Mouse (Mus musculus) lung, embryonic 14.5 days (tissue): ENCODE results near the gene Tfap2c. TPM values are rescaled to one million over a fixed set of nuclear protein-coding genes. Genes with fewer than 3 reads are reported as not detected.

Source experiments
- ATAC-seq: fragments of 200-750 bp; cut with Nextera tagmentation; 2 replicates; pipeline ENCODE4 v1.8.0; 2017; ENCODE audit warnings: mild to moderate bottlenecking, moderate TSS enrichment, moderate library complexity; ENCODE audit not compliant: insufficient read depth
- DNase-seq: peaks from one replicate; pipeline ENCODE4 v3.0.0-alpha.2; 2015
- H3K27ac ChIP-seq: fragments of 300-500 bp; sonication (generic); 2 replicates; pipeline ENCODE4 v1.5.1; 2014; ENCODE audit warnings: low read depth, mild to moderate bottlenecking, moderate library complexity
- H3K27me3 ChIP-seq: fragments of 300-500 bp; sonication (generic); 2 replicates; pipeline ENCODE4 v1.6.1; 2014; ENCODE audit warnings: low read length, control low read depth; ENCODE audit not compliant: insufficient read depth
- H3K36me3 ChIP-seq: fragments of 300-500 bp; sonication (generic); 2 replicates; pipeline ENCODE4 v1.6.1; 2014; ENCODE audit warnings: control low read depth; ENCODE audit not compliant: insufficient read depth
- H3K4me1 ChIP-seq: fragments of 300-500 bp; sonication (generic); 2 replicates; pipeline ENCODE4 v1.6.1; 2014; ENCODE audit warnings: antibody characterized with exemption, control low read depth; ENCODE audit not compliant: insufficient read depth
- H3K4me2 ChIP-seq: fragments of 300-500 bp; sonication (generic); 2 replicates; pipeline ENCODE4 v1.6.1; 2014; ENCODE audit warnings: mild to moderate bottlenecking
- H3K4me3 ChIP-seq: fragments of 300-500 bp; sonication (generic); 2 replicates; pipeline ENCODE4 v1.5.1; 2014; ENCODE audit warnings: low read depth, low read length
- H3K9ac ChIP-seq: fragments of 300-500 bp; sonication (generic); 2 replicates; pipeline ENCODE4 v1.6.1; 2014
- H3K9me3 ChIP-seq: fragments of 300-500 bp; sonication (generic); 2 replicates; pipeline ENCODE4 v1.6.1; 2016; ENCODE audit warnings: low read depth, low read length, control low read depth
- CTCF ChIP-seq: IDR thresholded peaks from 2 replicates; pipeline ENCODE4 v1.5.1; 2016; ENCODE audit warnings: antibody characterized with exemption, low read depth
- WGBS: fragments of 180-500 bp; shearing (Covaris S2); extraction: QIAGEN DNeasy Blood & Tissue Kit; methylation state at CpG from one replicate; pipeline ENCODE4 v1.1.7; 2014; 5-methylcytosine and 5-hydroxymethylcytosine counted together
- polyA plus RNA-seq: library from polyadenylated mRNA; unstranded; fragments of >200 nt; fragmentation: Nextera tagmentation; extraction: Ambion mirVana; gene quantifications from 2 replicates; pipeline ENCODE4 v1.2.1, GENCODE M21; 2014

Tfap2c gene
- polyA plus RNA-seq, 1 experiment from 2014 or later: 0.14 TPM

DNA sequence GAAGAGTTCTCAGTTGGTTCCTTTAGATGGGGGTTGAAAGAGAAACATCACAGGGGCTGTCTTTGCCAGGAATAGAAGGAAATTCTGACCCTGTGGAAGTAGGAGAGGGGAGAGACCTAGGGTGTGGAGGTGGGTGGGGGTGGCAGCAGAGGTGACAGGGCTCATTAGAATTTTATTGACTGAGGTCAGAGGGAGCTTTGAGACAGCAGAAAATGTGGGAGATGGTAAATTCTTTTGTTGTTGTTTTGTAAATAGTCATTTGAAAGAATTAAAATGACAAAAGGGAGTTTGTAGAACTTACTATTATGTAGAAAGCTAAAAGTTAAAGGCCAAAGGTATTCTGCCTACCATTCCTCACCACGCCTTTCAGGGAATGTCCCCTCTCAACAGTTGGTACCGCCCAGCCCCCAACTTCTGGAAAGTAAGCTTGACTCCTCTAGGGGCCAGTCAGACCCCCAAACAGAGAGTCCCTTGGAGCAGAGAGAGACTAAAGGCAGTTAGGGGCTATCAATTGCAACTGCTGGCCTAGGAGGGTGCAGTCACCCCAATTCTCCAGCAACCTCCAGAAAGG is 27.9 kb downstream of the Tfap2c start:
- no peak for ATAC-seq
- no peaks in the 10 kb centered on the region for H3K36me3 ChIP-seq
- H3K9me3 ChIP-seq: no peaks in the 10 kb centered on the region
- H3K4me2 ChIP-seq: no peak overlapping the region
- H3K27me3 ChIP-seq: no peaks in the 10 kb centered on the region
- no peaks in the 10 kb centered on the region for H3K4me1 ChIP-seq
- no peak for DNase-seq
- TF ChIP-seq CTCF: no peak
- no peak overlapping the region for H3K27ac ChIP-seq
- H3K4me3 ChIP-seq: no peak overlapping the region
- no peak overlapping the region for H3K9ac ChIP-seq
- 60% methylated on average over 2 of the region's 2 CpGs for WGBS

DNA sequence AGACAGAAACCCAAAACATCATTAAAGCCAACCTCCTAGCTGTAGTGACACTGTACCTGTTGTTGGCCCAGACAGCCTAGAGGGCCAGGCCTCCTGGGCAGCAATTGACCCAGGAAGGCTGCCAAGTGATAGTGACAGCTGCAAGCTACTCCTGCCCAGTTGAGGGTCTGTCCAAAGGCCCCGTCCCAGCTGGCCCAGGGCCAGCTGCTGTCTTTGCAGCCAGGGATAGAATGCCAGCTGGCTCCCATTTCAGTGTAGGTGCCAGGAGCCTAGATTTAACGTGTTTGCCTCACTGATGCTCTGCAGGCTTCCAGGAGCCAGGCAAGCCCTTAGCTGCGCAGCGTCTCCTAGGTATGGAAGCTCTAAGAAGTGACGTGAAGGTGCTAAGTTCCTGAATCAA is 29.8 kb downstream of the Tfap2c start:
- Histone ChIP-seq H3K4me2 (no peak overlapping the region), H3K4me1 (no peaks in the 10 kb centered on the region), H3K27me3 (no peaks in the 10 kb centered on the region), H3K9ac (no peak overlapping the region), H3K36me3 (no peaks in the 10 kb centered on the region), H3K9me3 (no peaks in the 10 kb centered on the region), H3K4me3 (no peak overlapping the region), H3K27ac (no peak overlapping the region)
- TF ChIP-seq CTCF: no peak
- no peak for ATAC-seq
- WGBS: 58% methylated on average over 5 of the region's 5 CpGs
- DNase-seq: peak; percentile 19

DNA sequence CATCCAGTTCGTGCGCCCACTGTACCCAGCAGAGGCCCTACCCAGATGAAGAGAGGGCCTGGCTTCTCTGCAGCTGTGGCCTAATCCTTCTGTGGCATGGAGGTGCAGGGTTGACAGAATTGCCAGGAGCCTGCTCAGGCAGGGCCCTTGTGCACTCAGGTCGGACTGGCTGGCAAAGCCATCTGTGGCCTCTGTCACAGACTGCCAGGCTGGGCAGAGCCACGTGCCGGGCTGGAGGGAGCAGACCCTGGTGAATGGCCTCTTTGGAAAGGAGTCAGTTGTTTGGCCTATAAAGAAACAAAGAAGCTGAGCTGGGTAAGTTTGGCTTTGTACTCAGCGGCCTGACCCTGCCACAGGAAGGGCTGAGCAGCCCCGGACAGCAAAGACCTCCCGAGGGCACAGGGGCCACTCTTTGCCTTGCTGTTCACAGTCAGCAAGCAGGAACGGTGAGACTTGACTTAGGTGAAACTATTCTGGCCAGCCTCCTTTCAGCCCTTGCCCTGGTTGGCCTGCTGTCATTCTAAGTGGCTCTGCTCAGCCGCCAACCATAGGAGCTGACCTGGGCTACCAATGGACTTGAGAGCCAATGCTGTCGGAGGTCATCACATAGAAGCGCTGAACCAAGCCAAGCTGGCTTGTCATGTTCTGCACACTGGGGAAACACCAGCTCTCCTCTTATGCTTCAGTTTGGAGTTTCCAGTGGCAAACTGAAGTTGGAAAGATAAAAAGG is 31.3 kb downstream of the Tfap2c start:
- DNase-seq: no peak
- H3K4me2 ChIP-seq: no peak overlapping the region
- no peaks in the 10 kb centered on the region for H3K4me1 ChIP-seq
- no peak overlapping the region for H3K9ac ChIP-seq
- no peak overlapping the region for H3K4me3 ChIP-seq
- TF ChIP-seq CTCF: no peak
- WGBS: 72% methylated on average over 12 of the region's 12 CpGs
- no peaks in the 10 kb centered on the region for H3K9me3 ChIP-seq
- H3K27me3 ChIP-seq: no peaks in the 10 kb centered on the region
- ATAC-seq: no peak
- no peak overlapping the region for H3K27ac ChIP-seq
- no peaks in the 10 kb centered on the region for H3K36me3 ChIP-seq

DNA sequence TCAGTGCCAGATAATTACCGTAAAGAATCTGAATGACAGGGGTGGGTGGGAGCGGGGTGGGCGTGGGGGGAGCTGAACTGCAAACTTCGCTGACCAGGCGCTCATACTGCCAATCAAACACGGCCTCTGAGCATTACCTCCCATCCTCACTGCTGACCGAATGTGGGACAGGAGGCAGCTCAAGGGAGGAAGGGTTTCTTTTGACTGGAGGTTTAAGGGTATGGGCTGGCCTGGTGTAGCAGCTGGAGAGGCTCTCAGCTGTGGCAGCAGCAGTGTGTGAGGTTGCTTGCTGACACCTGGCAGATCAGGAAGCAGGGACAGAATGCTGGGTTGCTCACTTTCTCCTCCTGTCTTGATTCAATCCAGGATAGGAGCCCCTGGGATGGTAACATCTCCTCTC is 33.9 kb downstream of the Tfap2c start:
- Histone ChIP-seq H3K27ac (no peak overlapping the region), H3K4me3 (no peak overlapping the region), H3K27me3 (no peaks in the 10 kb centered on the region), H3K36me3 (no peaks in the 10 kb centered on the region), H3K4me1 (no peaks in the 10 kb centered on the region), H3K9me3 (no peaks in the 10 kb centered on the region), H3K4me2 (no peak overlapping the region), H3K9ac (no peak overlapping the region)
- no peak for DNase-seq
- ATAC-seq: no peak
- 28% methylated on average over 7 of the region's 7 CpGs for WGBS
- TF ChIP-seq CTCF: no peak

DNA sequence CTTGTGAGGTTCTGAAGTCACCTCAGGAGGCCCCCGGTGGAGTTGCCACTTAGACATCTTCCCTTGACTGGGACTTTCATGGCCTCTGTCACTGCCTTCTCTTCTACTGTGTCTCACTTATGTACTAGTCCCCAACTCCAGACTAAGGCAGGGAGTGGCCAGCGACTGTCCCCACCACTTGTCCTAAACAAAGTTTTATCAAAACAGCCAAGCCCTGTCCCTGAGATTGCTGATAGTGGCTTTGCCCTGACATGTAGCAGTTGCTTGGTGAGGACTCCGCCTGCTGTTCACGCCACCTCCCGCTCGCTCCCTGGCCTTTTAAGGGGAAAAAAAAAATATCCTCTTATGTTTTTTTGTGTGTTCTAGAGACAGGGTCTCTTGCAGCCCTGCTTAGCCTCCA is 35.9 kb downstream of the Tfap2c start:
- no peak overlapping the region for H3K4me3 ChIP-seq
- no peak overlapping the region for H3K4me2 ChIP-seq
- H3K36me3 ChIP-seq: no peaks in the 10 kb centered on the region
- H3K9ac ChIP-seq: no peak overlapping the region
- H3K27me3 ChIP-seq: no peaks in the 10 kb centered on the region
- H3K27ac ChIP-seq: no peak overlapping the region
- no peaks in the 10 kb centered on the region for H3K9me3 ChIP-seq
- no peak for DNase-seq
- WGBS: 55% methylated on average over 6 of the region's 6 CpGs
- H3K4me1 ChIP-seq: no peaks in the 10 kb centered on the region
- TF ChIP-seq CTCF: no peak
- no peak for ATAC-seq

DNA sequence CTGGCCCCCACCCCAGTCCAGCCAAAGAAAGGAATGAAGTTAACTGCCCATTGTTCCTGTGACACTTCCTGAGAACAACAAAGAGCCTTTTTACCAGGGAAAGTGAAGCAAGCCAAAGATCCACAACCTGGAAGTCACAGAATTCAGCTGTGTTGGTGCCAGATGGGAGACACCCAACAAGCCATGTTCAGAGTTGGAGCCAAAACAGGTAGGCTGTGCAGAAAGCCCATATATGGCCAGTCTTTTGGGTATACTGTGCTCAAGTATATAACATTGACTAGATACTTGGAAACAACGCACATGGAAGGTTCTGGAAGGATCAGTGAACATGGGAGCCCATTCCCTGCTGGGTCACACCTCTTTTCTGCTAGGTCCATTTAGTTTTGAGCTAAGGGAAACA is 39.7 kb downstream of the Tfap2c start:
- H3K4me3 ChIP-seq: no peak overlapping the region
- DNase-seq (no peak), ATAC-seq (no peak)
- no peaks in the 10 kb centered on the region for H3K36me3 ChIP-seq
- H3K27me3 ChIP-seq: no peaks in the 10 kb centered on the region
- no peak for TF ChIP-seq CTCF
- 88% methylated on average over 1 of the region's 1 CpGs for WGBS
- no peaks in the 10 kb centered on the region for H3K9me3 ChIP-seq
- H3K9ac ChIP-seq: no peak overlapping the region
- H3K4me2 ChIP-seq: no peak overlapping the region
- H3K27ac ChIP-seq: no peak overlapping the region
- H3K4me1 ChIP-seq: no peaks in the 10 kb centered on the region

DNA sequence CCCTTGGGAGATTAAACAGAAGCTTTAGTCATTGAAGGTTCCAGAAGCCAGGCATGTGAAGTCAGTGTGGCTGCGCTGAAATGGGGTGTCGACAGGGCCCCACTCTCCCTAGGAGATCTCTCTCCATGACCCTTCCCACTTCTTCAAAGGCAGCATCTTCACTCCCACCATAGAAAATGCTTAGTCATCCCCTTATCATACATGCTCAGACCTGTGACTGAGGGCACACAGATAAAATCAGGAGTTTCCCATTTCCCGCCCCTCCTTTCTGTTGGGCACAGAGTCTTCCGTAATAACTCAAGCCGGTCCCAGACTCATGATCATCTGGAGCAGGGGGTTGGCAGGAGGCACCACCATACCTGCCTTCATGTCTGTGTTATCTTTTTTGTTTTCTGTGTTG is 41.4 kb downstream of the Tfap2c start:
- Histone ChIP-seq H3K9ac (no peak overlapping the region), H3K9me3 (no peaks in the 10 kb centered on the region), H3K4me1 (no peaks in the 10 kb centered on the region), H3K27ac (no peak overlapping the region), H3K4me3 (no peak overlapping the region), H3K4me2 (no peak overlapping the region), H3K27me3 (no peaks in the 10 kb centered on the region), H3K36me3 (no peaks in the 10 kb centered on the region)
- no peak for TF ChIP-seq CTCF
- DNase-seq (no peak), ATAC-seq (no peak)
- WGBS: 60% methylated on average over 5 of the region's 5 CpGs
